Mouse (Mus musculus) layer of hippocampus, postnatal 25 days (tissue): ENCODE data around the gene Prop1. TPM values are rescaled to one million over a fixed set of nuclear protein-coding genes. Genes with fewer than 3 reads are reported as not detected.

Experiments used
- total RNA-seq, 2 experiments: library from RNA; stranded (reverse); gene quantifications; 2 replicates each; pipeline ENCODE4 v1.2.3; 2021

Gene Prop1
- total RNA-seq, 2 experiments from 2014 or later = not detected

Other genes with a start within 250 kb of the Prop1 start
- 10 to 100 TPM; 48.0 to 48.2 TPM for gene Zfp354c, start 126.0 kb downstream of the Prop1 start, total RNA-seq
- 1 to 10 TPM; 3.0 to 3.4 TPM for gene Zfp879, start 112.2 kb downstream of the Prop1 start, total RNA-seq
- not detected for gene Grm6, start 103.1 kb downstream of the Prop1 start, total RNA-seq
- gene Zfp454, start 66.1 kb downstream of the Prop1 start, total RNA-seq = 1 to 10 TPM; 6.1 to 6.2 TPM
- gene Zfp2, start 37.6 kb downstream of the Prop1 start, total RNA-seq = 10 to 100 TPM; 17.2 to 19.7 TPM
- gene Zfp354b, start 22.1 kb downstream of the Prop1 start, total RNA-seq = 1 to 10 TPM; 5.4 to 7.2 TPM
- not detected for gene 4933414I15Rik, start 10.0 kb downstream of the Prop1 start, total RNA-seq
- not detected for gene Olfr1378, start 12.8 kb upstream of the Prop1 start, total RNA-seq
- gene Olfr1377, start 28.2 kb upstream of the Prop1 start, total RNA-seq = not detected
- gene Olfr51, start 49.8 kb upstream of the Prop1 start, total RNA-seq = not detected
- not detected for gene Olfr54, start 60.5 kb upstream of the Prop1 start, total RNA-seq
- gene Olfr1375, start 94.3 kb upstream of the Prop1 start, total RNA-seq = not detected
- gene Zfp354a, start 105.5 kb upstream of the Prop1 start, total RNA-seq = 1 to 10 TPM; 8.7 to 8.8 TPM